Mouse (Mus musculus): ENCODE measurements around the gene Creb3l4. TPM values are rescaled to one million over a fixed set of nuclear protein-coding genes. Genes with fewer than 3 reads are reported as not detected.
A peak's percentile ranks its signal among the peaks of the same experiment; 100 is the strongest.

Creb3l4 gene
- polyA plus RNA-seq, 1 experiment from 2014 or later: 3.0 TPM

- H3K9ac ChIP-seq: peak overlapping the region; percentile 65; the same call in 1 of the 2 replicates
- H3K4me1 ChIP-seq (replicated peaks): peaks cover 22% of the 10 kb centered on the region
- H3K4me3 ChIP-seq: peak overlapping the region; percentile 38
- H3K9me3 ChIP-seq: no peaks in the 10 kb centered on the region
- 0 out of 2 replicates have a peak overlapping the region, but pooled peaks have one; percentile 30 for H3K27ac ChIP-seq
- ATAC-seq (ENCODE audit: low FRiP score): peak; percentile 60
- no peaks in the 10 kb centered on the region; the same call in 1 of the 2 replicates for H3K36me3 ChIP-seq
- no peaks in the 10 kb centered on the region for H3K27me3 ChIP-seq
- WGBS: 15% methylated on average over 6 of the region's 6 CpGs
- peak overlapping the region; percentile 82 for H3K4me2 ChIP-seq
Measured at GRCm38 (mm10) chr3:90220088-90220487, 23.2 kb downstream of the Creb3l4 start.

GRCm38 (mm10) chr3:90215825-90216380 is 27.4 kb downstream of the Creb3l4 start:
- no peak overlapping the region for H3K4me3 ChIP-seq
- H3K9ac ChIP-seq: no peak overlapping the region
- H3K27ac ChIP-seq: no peak overlapping the region
- ATAC-seq (ENCODE audit: low FRiP score): no peak
- peaks cover 17% of the 10 kb centered on the region for H3K36me3 ChIP-seq
- H3K9me3 ChIP-seq: no peaks in the 10 kb centered on the region
- H3K27me3 ChIP-seq: no peaks in the 10 kb centered on the region
- no peak overlapping the region for H3K4me2 ChIP-seq
- WGBS: 50% methylated on average over 1 of the region's 1 CpGs
- peaks cover 36% of the 10 kb centered on the region for H3K4me1 ChIP-seq (replicated peaks)

GRCm38 (mm10) chr3:90213956-90214684 is 29.2 kb downstream of the Creb3l4 start:
- Histone ChIP-seq H3K9me3 (no peaks in the 10 kb centered on the region), H3K27ac (peak overlapping the region; percentile 92), H3K4me3 (peak overlapping the region; percentile 86), H3K4me2 (peak overlapping the region; percentile 68), H3K9ac (peak overlapping the region; percentile 91), H3K27me3 (no peaks in the 10 kb centered on the region), H3K4me1 (replicated peaks) (peaks cover 29% of the 10 kb centered on the region), H3K36me3 (peaks cover 34% of the 10 kb centered on the region)
- 11% methylated on average over 12 of the region's 12 CpGs for WGBS
- ATAC-seq (ENCODE audit: low FRiP score): peak; percentile 71

GRCm38 (mm10) chr3:90213377-90213866 is 29.9 kb downstream of the Creb3l4 start, which contains the start of the genes Rps27 and Rab13:
Rps27 (minus strand) TSS chr3:90213651.
Rab13 (plus strand) TSS chr3:90213695.
- peak; percentile 95 for ATAC-seq (ENCODE audit: low FRiP score)
- under 1% methylated on average over 42 of the region's 42 CpGs for WGBS

GRCm38 (mm10) chr3:90212723-90213122 is 30.6 kb downstream of the Creb3l4 start:
- H3K36me3 ChIP-seq: peaks cover 48% of the 10 kb centered on the region
- H3K4me1 ChIP-seq (replicated peaks): peaks cover 29% of the 10 kb centered on the region
- no peaks in the 10 kb centered on the region for H3K27me3 ChIP-seq
- peak overlapping the region; percentile 95 for H3K4me2 ChIP-seq
- H3K9ac ChIP-seq: peak overlapping the region; percentile 91
- 18% methylated on average over 5 of the region's 5 CpGs for WGBS
- no peaks in the 10 kb centered on the region for H3K9me3 ChIP-seq
- H3K27ac ChIP-seq: no peak overlapping the region; the same call in 1 of the 2 replicates
- peak overlapping the region; percentile 86 for H3K4me3 ChIP-seq
- no peak for ATAC-seq (ENCODE audit: low FRiP score)

More at GRCm38 (mm10) chr3:90213377-90213866, 29.9 kb downstream of the Creb3l4 start, which contains the start of the genes Rps27 and Rab13:
- H3K27me3 ChIP-seq: no peaks in the 10 kb centered on the region
- peaks cover 41% of the 10 kb centered on the region for H3K36me3 ChIP-seq
- peak within 1 kb of the TSS; percentile 92 for H3K27ac ChIP-seq
- peak within 1 kb of the TSS; percentile 86 for H3K4me3 ChIP-seq
- H3K9me3 ChIP-seq: no peaks in the 10 kb centered on the region
- peak within 1 kb of the TSS; percentile 91 for H3K9ac ChIP-seq
- peak within 1 kb of the TSS; percentile 95 for H3K4me2 ChIP-seq
- H3K4me1 ChIP-seq (replicated peaks): peaks cover 29% of the 10 kb centered on the region

- H3K27me3 ChIP-seq: no peaks in the 10 kb centered on the region
- H3K36me3 ChIP-seq: peaks cover 56% of the 10 kb centered on the region
- H3K4me1 ChIP-seq (replicated peaks): peaks cover 29% of the 10 kb centered on the region
- H3K9ac ChIP-seq: peak overlapping the region; percentile 91
- H3K4me2 ChIP-seq: peak overlapping the region; percentile 95
- H3K4me3 ChIP-seq: peak overlapping the region; percentile 86
- WGBS: 86% methylated on average over 13 of the region's 13 CpGs
- no peak for ATAC-seq (ENCODE audit: low FRiP score)
- H3K9me3 ChIP-seq: no peaks in the 10 kb centered on the region
- no peak overlapping the region for H3K27ac ChIP-seq
Measured at GRCm38 (mm10) chr3:90211475-90212398, 31.6 kb downstream of the Creb3l4 start.

GRCm38 (mm10) chr3:90209908-90210566 is 33.3 kb downstream of the Creb3l4 start:
- Histone ChIP-seq H3K9ac (no peak overlapping the region), H3K4me3 (no peak overlapping the region), H3K4me1 (replicated peaks) (peaks cover 29% of the 10 kb centered on the region), H3K36me3 (peaks cover 56% of the 10 kb centered on the region), H3K9me3 (no peaks in the 10 kb centered on the region), H3K27me3 (no peaks in the 10 kb centered on the region), H3K4me2 (no peak overlapping the region), H3K27ac (no peak overlapping the region)
- WGBS: 91% methylated on average over 5 of the region's 5 CpGs
- ATAC-seq (ENCODE audit: low FRiP score): no peak

- Histone ChIP-seq H3K4me3 (no peak overlapping the region), H3K4me2 (no peak overlapping the region), H3K9ac (no peak overlapping the region), H3K4me1 (replicated peaks) (peaks cover 23% of the 10 kb centered on the region), H3K9me3 (no peaks in the 10 kb centered on the region), H3K27ac (no peak overlapping the region), H3K36me3 (peaks cover 56% of the 10 kb centered on the region), H3K27me3 (no peaks in the 10 kb centered on the region)
- 94% methylated on average over 2 of the region's 2 CpGs for WGBS
- ATAC-seq (ENCODE audit: low FRiP score): no peak
Measured at GRCm38 (mm10) chr3:90208662-90209061, 34.6 kb downstream of the Creb3l4 start.

- H3K9me3 ChIP-seq: no peaks in the 10 kb centered on the region
- H3K4me1 ChIP-seq (replicated peaks): no peaks in the 10 kb centered on the region
- WGBS: 95% methylated on average over 2 of the region's 2 CpGs
- no peak overlapping the region for H3K27ac ChIP-seq
- H3K4me2 ChIP-seq: no peak overlapping the region
- H3K27me3 ChIP-seq: no peaks in the 10 kb centered on the region
- H3K4me3 ChIP-seq: no peak overlapping the region
- ATAC-seq (ENCODE audit: low FRiP score): no peak
- H3K36me3 ChIP-seq: peaks cover 26% of the 10 kb centered on the region
- H3K9ac ChIP-seq: no peak overlapping the region
Measured at GRCm38 (mm10) chr3:90204582-90204981, 38.7 kb downstream of the Creb3l4 start.

- Histone ChIP-seq H3K9ac (no peak overlapping the region), H3K27ac (no peak overlapping the region), H3K4me2 (no peak overlapping the region), H3K36me3 (peaks cover 17% of the 10 kb centered on the region), H3K4me3 (no peak overlapping the region), H3K4me1 (replicated peaks) (no peaks in the 10 kb centered on the region), H3K27me3 (no peaks in the 10 kb centered on the region), H3K9me3 (no peaks in the 10 kb centered on the region)
- WGBS: 78% methylated on average over 5 of the region's 5 CpGs
- no peak for ATAC-seq (ENCODE audit: low FRiP score)
Measured at GRCm38 (mm10) chr3:90203619-90204018, 39.7 kb downstream of the Creb3l4 start.

GRCm38 (mm10) chr3:90202884-90203283 is 40.4 kb downstream of the Creb3l4 start:
- Histone ChIP-seq H3K4me1 (replicated peaks) (no peaks in the 10 kb centered on the region), H3K9ac (no peak overlapping the region), H3K9me3 (no peaks in the 10 kb centered on the region), H3K4me2 (no peak overlapping the region), H3K27me3 (no peaks in the 10 kb centered on the region), H3K4me3 (no peak overlapping the region), H3K36me3 (peaks cover 10% of the 10 kb centered on the region), H3K27ac (no peak overlapping the region)
- WGBS: 62% methylated on average over 1 of the region's 1 CpGs
- ATAC-seq (ENCODE audit: low FRiP score): no peak
